Mouse (Mus musculus) heart, embryonic 12.5 days (tissue): ENCODE measurements at regions not wholly inside any gene's neighbourhood (a gene's known extent, or its start where the extent isn't known, plus 50 kb on each side); places are given as distances from the start of the nearest gene placed in this dataset.
"Not testable (repeated sequence)": the region's sequence is repeated elsewhere in the genome, so short reads cannot be mapped to it uniquely, and the experiment has no call there.

Experiments
- ATAC-seq: fragments of 200-750 bp; cut with Nextera tagmentation; 2 replicates; pipeline ENCODE4 v1.8.0; 2017; ENCODE audit warnings: moderate TSS enrichment, moderate library complexity; ENCODE audit not compliant: insufficient number of reproducible peaks, low FRiP score
- H3K27ac ChIP-seq: fragments of 300-500 bp; sonication (generic); 2 replicates; pipeline ENCODE4 v1.5.1; 2016; ENCODE audit warnings: mild to moderate bottlenecking, moderate library complexity; ENCODE audit not compliant: poor library complexity, severe bottlenecking
- H3K27me3 ChIP-seq: fragments of 300-500 bp; sonication (generic); replicated peaks from 2 replicates; pipeline ENCODE4 v1.6.1; 2016; ENCODE audit warnings: mild to moderate bottlenecking, moderate library complexity
- H3K36me3 ChIP-seq: fragments of 300-500 bp; sonication (generic); 2 replicates; pipeline ENCODE4 v1.6.1; 2016; ENCODE audit warnings: mild to moderate bottlenecking, moderate library complexity
- H3K4me1 ChIP-seq: fragments of 300-500 bp; sonication (generic); replicated peaks from 2 replicates; pipeline ENCODE4 v1.6.1; 2016; ENCODE audit warnings: mild to moderate bottlenecking
- H3K4me2 ChIP-seq: fragments of 300-500 bp; sonication (generic); 2 replicates; pipeline ENCODE4 v1.6.1; 2016; ENCODE audit warnings: mild to moderate bottlenecking, moderate library complexity
- H3K4me3 ChIP-seq: fragments of 300-500 bp; sonication (generic); 2 replicates; pipeline ENCODE4 v1.5.1; 2016; ENCODE audit warnings: mild to moderate bottlenecking
- H3K9ac ChIP-seq: fragments of 300-500 bp; sonication (generic); 2 replicates; pipeline ENCODE4 v1.6.1; 2016; ENCODE audit warnings: mild to moderate bottlenecking, moderate library complexity
- H3K9me3 ChIP-seq: fragments of 300-500 bp; sonication (generic); replicated peaks from 2 replicates; pipeline ENCODE4 v1.6.1; 2016; ENCODE audit warnings: mild to moderate bottlenecking, moderate library complexity
- WGBS: fragments of 180-500 bp; shearing (Covaris S2); methylation state at CpG from one replicate; pipeline ENCODE4 v1.1.7; 2016; 5-methylcytosine and 5-hydroxymethylcytosine counted together

DNA sequence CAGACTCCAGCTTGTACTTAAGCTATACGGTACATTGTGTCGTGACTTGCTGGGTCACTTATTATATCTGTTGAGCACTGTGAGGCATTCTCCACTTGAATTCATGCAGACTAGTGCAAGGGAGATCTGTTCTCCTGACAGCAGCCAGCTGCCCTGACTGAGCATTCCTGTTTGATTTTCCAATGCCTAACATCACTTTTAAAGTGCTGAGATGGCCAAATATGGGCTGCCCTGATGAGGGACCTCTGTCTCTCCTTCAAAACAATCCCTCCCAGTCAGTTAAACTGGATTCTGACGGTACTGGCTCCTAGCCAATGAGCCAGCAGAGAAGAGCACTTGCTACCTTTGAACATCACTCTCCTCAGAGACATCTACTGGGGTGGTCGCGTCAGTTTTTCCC is 57.6 kb upstream of the Lekr1 start:
- WGBS: 38% methylated on average over 5 of the region's 5 CpGs
- ATAC-seq: no peak
- Histone ChIP-seq H3K4me3 (no peak overlapping the region), H3K4me2 (peak overlapping the region; percentile 20; the same call in 1 of the 2 replicates), H3K4me1 (peaks cover 11% of the 10 kb centered on the region), H3K27ac (peak overlapping the region; percentile 12; the same call in 1 of the 2 replicates), H3K9ac (no peak overlapping the region), H3K9me3 (no peaks in the 10 kb centered on the region), H3K27me3 (no peaks in the 10 kb centered on the region), H3K36me3 (no peaks in the 10 kb centered on the region)

GRCm38 (mm10) chr3:65611712-65612111 is 54.3 kb upstream of the Lekr1 start:
- 54% methylated on average over 3 of the region's 3 CpGs for WGBS
- Histone ChIP-seq H3K27ac (no peak overlapping the region), H3K27me3 (no peaks in the 10 kb centered on the region), H3K4me2 (no peak overlapping the region), H3K9ac (no peak overlapping the region), H3K4me1 (peaks cover 11% of the 10 kb centered on the region; the same call in 1 of the 2 replicates), H3K9me3 (no peaks in the 10 kb centered on the region), H3K36me3 (no peaks in the 10 kb centered on the region), H3K4me3 (no peak overlapping the region)
- no peak for ATAC-seq

DNA sequence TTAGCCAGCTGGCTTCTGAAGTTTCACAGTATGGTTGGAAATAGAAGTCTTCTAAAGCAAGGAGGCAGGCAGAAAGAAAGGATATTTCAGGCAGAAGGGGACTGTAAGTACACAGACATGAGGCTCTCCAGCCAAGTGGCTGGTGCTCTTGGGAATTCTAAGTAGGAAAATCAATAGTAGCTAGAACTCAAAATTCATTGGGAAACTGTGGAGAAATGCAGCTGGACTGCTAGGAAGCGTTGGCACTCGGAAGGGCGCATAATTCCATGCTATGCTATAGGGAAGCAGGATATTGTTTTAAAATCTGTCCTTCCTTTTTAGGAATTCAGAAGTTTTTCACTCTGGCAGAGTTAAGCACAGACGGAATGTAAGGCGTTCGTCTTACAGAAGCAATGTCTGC is 53.6 kb upstream of the Lekr1 start:
- H3K9ac ChIP-seq: no peak overlapping the region
- 72% methylated on average over 6 of the region's 6 CpGs for WGBS
- no peaks in the 10 kb centered on the region for H3K36me3 ChIP-seq
- H3K4me3 ChIP-seq: no peak overlapping the region
- H3K9me3 ChIP-seq: no peaks in the 10 kb centered on the region
- H3K27me3 ChIP-seq: no peaks in the 10 kb centered on the region
- no peak overlapping the region for H3K27ac ChIP-seq
- ATAC-seq: no peak
- H3K4me1 ChIP-seq: peaks cover 9% of the 10 kb centered on the region; the same call in 1 of the 2 replicates
- no peak overlapping the region for H3K4me2 ChIP-seq

GRCm38 (mm10) chr3:65612968-65613367 is 53.1 kb upstream of the Lekr1 start:
- H3K4me2 ChIP-seq: no peak overlapping the region
- no peak overlapping the region for H3K4me3 ChIP-seq
- no peak overlapping the region for H3K27ac ChIP-seq
- ATAC-seq: no peak
- H3K4me1 ChIP-seq: peaks cover 7% of the 10 kb centered on the region; the same call in 1 of the 2 replicates
- no peaks in the 10 kb centered on the region for H3K27me3 ChIP-seq
- 76% methylated on average over 6 of the region's 6 CpGs for WGBS
- no peak overlapping the region for H3K9ac ChIP-seq
- no peaks in the 10 kb centered on the region for H3K9me3 ChIP-seq
- H3K36me3 ChIP-seq: no peaks in the 10 kb centered on the region

- not testable (repeated sequence) for H3K4me1 ChIP-seq, H3K36me3 ChIP-seq, H3K27ac ChIP-seq, H3K9ac ChIP-seq, H3K27me3 ChIP-seq, H3K4me2 ChIP-seq, ATAC-seq, H3K9me3 ChIP-seq, H3K4me3 ChIP-seq
- 78% methylated on average over 8 of the region's 8 CpGs for WGBS
Measured at GRCm38 (mm10) chr3:65614901-65615300, 51.1 kb upstream of the Lekr1 start.
